Mouse (Mus musculus) spleen, adult 2 months (tissue): ENCODE results near the gene Zeb2.

Source experiments
- CTCF ChIP-seq: fragments of 200-500 bp; IDR thresholded peaks from 2 replicates; pipeline ENCODE4 v1.5.1; 2011; ENCODE audit warnings: mild to moderate bottlenecking, inconsistent platforms; ENCODE audit not compliant: insufficient read depth, insufficient read length, insufficient replicate concordance; ENCODE audit errors: extremely low read depth
- POLR2A ChIP-seq: fragments of 200-500 bp; IDR thresholded peaks from 2 replicates; pipeline ENCODE4 v1.6.1; 2011; ENCODE audit warnings: low read depth, low read length, inconsistent platforms

GRCm38 (mm10) chr2:45112021-45112747, 5.0 kb downstream of the Zeb2 start:
- TF ChIP-seq CTCF (no peak), POLR2A (peak; percentile 7; the same call in 1 of the 2 replicates)
